Mouse (Mus musculus): ENCODE data around the gene Senp5. TPM values are rescaled to one million over a fixed set of nuclear protein-coding genes. Genes with fewer than 3 reads are reported as not detected.
"Not testable (repeated sequence)": the region's sequence is repeated elsewhere in the genome, so short reads cannot be mapped to it uniquely, and the experiment has no call there.

The Senp5 gene
- polyA plus RNA-seq, 1 experiment from 2014 or later = 9.0 TPM

DNA sequence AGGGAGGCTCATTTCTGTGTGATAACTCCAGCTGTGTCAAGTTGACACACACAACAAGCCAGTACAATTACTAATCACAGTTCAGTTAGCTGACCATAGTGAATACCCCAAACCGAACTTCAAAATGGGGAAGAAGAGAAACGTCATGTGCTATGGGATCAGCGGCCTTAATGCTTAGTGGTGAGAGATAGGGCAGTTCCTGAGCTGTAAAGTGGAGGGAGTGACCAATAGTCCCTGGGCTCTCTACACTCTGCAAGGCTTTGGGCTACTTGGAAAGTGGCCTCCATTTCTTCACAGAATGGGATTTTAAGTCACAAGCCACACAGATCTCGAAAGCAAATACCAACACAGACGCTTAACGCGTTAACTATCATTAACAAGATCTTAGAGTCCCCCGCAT is 55.8 kb downstream of the Senp5 start:
- peaks cover 18% of the 10 kb centered on the region for H3K4me1 ChIP-seq (replicated peaks; ENCODE audit: control insufficient read depth, insufficient read depth, low read length)
- peaks cover 22% of the 10 kb centered on the region for H3K36me3 ChIP-seq (ENCODE audit: control insufficient read depth, insufficient read depth, low read length)
- H3K27ac ChIP-seq (ENCODE audit: low read depth) = peak overlapping the region; percentile 86
- H3K27me3 ChIP-seq (replicated peaks; ENCODE audit: control insufficient read depth, insufficient read depth, low read length) = no peaks in the 10 kb centered on the region
- H3K9ac ChIP-seq (ENCODE audit: low read length) = peak overlapping the region; percentile 72
- WGBS = 28% methylated on average over 8 of the region's 8 CpGs
- DNase-seq (ENCODE audit: low spot score) (no peak), ATAC-seq (replicated peaks; ENCODE audit: low FRiP score, low TSS enrichment, low read depth) (no peak)
- no peaks in the 10 kb centered on the region for H3K9me3 ChIP-seq (ENCODE audit: control insufficient read depth, low read length)
- H3K4me2 ChIP-seq (ENCODE audit: low read length) = peak overlapping the region; percentile 92
- peak overlapping the region; percentile 83 for H3K4me3 ChIP-seq (ENCODE audit: low read depth, low read length)

DNA sequence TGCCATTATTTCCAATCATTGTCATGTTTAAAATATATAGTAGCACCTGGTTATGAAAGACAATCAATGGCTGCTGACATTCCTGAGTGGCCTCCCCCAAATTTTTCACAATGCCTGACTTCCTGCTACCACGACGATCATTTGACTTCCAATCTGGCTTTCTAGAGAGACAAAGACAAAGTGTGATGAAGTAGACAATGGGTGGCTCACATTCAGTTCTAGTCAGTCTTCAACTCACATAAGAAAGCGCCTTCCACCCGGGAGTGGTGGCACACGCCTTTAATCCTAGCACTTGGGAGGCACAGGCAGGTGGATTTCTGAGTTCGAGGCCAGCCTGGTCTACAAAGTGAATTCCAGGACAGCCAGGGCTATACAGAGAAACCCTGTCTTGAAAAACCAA is 57.1 kb downstream of the Senp5 start:
- H3K4me2 ChIP-seq (ENCODE audit: low read length); DNase-seq (ENCODE audit: low spot score); H3K27ac ChIP-seq (ENCODE audit: low read depth); H3K9ac ChIP-seq (ENCODE audit: low read length); ATAC-seq (replicated peaks; ENCODE audit: low FRiP score, low TSS enrichment, low read depth); H3K4me3 ChIP-seq (ENCODE audit: low read depth, low read length); H3K27me3 ChIP-seq (replicated peaks; ENCODE audit: control insufficient read depth, insufficient read depth, low read length); H3K9me3 ChIP-seq (ENCODE audit: control insufficient read depth, low read length): not testable (repeated sequence)
- H3K36me3 ChIP-seq (ENCODE audit: control insufficient read depth, insufficient read depth, low read length) = peaks cover 12% of the 10 kb centered on the region; the same call in 1 of the 2 replicates
- H3K4me1 ChIP-seq (replicated peaks; ENCODE audit: control insufficient read depth, insufficient read depth, low read length) = peaks cover 18% of the 10 kb centered on the region
- WGBS = 86% methylated on average over 6 of the region's 6 CpGs

GRCm38 (mm10) chr16:31945372-31945771 is 57.7 kb downstream of the Senp5 start:
- no peak for ATAC-seq (replicated peaks; ENCODE audit: low FRiP score, low TSS enrichment, low read depth)
- WGBS = 89% methylated on average over 6 of the region's 6 CpGs
- no peak for DNase-seq (ENCODE audit: low spot score)
- Histone ChIP-seq H3K4me3 (ENCODE audit: low read depth, low read length) (no peak overlapping the region), H3K4me2 (ENCODE audit: low read length) (no peak overlapping the region), H3K9ac (ENCODE audit: low read length) (no peak overlapping the region), H3K27me3 (replicated peaks; ENCODE audit: control insufficient read depth, insufficient read depth, low read length) (no peaks in the 10 kb centered on the region), H3K9me3 (ENCODE audit: control insufficient read depth, low read length) (no peaks in the 10 kb centered on the region), H3K27ac (ENCODE audit: low read depth) (no peak overlapping the region), H3K4me1 (replicated peaks; ENCODE audit: control insufficient read depth, insufficient read depth, low read length) (peaks cover 18% of the 10 kb centered on the region), H3K36me3 (ENCODE audit: control insufficient read depth, insufficient read depth, low read length) (peaks cover 11% of the 10 kb centered on the region; the same call in 1 of the 2 replicates)

DNA sequence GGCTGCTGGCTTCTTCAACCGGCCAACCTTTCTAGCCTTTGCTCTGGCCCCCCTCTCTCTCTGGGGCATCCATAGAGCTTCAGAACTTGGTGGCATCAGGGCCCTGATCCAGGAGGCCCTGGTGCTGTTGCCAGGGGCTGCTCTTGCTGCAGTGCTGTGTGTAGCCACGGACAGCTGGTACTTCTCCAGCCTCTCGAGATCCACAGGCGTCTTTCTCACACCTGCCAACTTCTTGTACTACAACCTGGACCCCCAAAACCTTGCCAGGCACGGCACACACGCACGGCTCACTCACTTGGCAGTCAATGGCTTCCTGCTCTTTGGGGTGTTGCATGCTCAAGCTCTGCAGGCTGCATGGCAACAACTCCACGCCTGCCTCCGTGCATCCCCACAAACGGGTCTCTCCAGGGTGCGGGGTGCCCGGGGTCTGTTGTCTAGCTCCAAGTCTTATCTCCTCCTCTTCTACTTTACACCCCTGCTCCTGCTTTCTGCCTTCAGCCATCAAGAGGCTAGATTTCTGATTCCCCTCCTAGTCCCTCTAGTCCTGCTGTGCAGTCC is 58.3 kb downstream of the Senp5 start:
- H3K36me3 ChIP-seq (ENCODE audit: control insufficient read depth, insufficient read depth, low read length) = 0 out of 2 replicates have a peak, but pooled peaks cover 8% of the 10 kb centered on the region
- no peaks in the 10 kb centered on the region for H3K9me3 ChIP-seq (ENCODE audit: control insufficient read depth, low read length)
- WGBS = 90% methylated on average over 12 of the region's 12 CpGs
- ATAC-seq (replicated peaks; ENCODE audit: low FRiP score, low TSS enrichment, low read depth) (no peak), DNase-seq (ENCODE audit: low spot score) (no peak)
- no peak overlapping the region for H3K9ac ChIP-seq (ENCODE audit: low read length)
- no peaks in the 10 kb centered on the region for H3K27me3 ChIP-seq (replicated peaks; ENCODE audit: control insufficient read depth, insufficient read depth, low read length)
- H3K4me2 ChIP-seq (ENCODE audit: low read length) = no peak overlapping the region
- H3K27ac ChIP-seq (ENCODE audit: low read depth) = no peak overlapping the region
- peaks cover 18% of the 10 kb centered on the region for H3K4me1 ChIP-seq (replicated peaks; ENCODE audit: control insufficient read depth, insufficient read depth, low read length)
- no peak overlapping the region for H3K4me3 ChIP-seq (ENCODE audit: low read depth, low read length)

DNA sequence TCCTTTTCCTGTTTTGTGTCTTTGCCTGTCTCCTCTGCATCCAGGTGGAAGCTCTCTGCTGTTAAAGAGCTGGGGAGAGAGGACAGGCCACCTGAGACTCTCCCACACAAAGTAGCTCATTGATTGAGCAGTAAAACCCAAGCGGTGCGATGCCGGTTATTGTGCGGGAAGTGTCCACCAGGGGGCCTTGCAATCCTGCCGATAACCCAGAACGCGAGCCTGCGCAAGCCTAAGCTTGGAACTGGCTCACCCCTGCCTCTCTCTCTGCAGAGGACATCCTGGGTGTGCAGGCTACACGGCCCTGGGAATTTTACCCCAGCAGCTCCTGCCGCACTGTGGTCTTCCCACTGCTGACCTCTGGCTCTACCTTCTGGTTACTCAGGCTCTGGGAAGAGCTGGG is 59.1 kb downstream of the Senp5 start:
- WGBS = 3% methylated on average over 10 of the region's 10 CpGs
- no peak overlapping the region for H3K9ac ChIP-seq (ENCODE audit: low read length)
- peak; percentile 38; the same call in 1 of the 2 replicates for ATAC-seq (replicated peaks; ENCODE audit: low FRiP score, low TSS enrichment, low read depth)

DNA sequence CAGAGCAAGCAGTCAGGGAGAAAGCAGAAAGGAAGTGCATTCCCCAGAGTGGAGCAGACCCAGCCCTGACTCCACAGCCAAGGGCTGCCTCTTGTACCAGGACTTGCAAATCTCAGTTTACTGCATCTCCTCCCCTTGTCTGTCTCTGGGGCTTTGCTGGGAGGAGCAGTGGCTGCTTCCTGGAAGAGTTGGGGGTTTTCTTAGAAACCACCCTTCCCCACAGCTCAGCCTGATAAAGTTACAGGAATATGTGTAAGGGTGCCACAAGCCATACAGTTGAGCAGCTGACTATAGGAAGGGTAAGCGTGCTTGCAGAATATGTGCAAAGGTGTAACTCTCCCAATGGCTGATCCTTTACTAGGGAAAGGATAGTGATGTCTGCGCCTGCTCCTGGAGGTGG is 62.5 kb downstream of the Senp5 start:
- H3K9me3 ChIP-seq (ENCODE audit: control insufficient read depth, low read length) = no peaks in the 10 kb centered on the region
- no peak overlapping the region for H3K9ac ChIP-seq (ENCODE audit: low read length)
- H3K27ac ChIP-seq (ENCODE audit: low read depth) = no peak overlapping the region
- ATAC-seq (replicated peaks; ENCODE audit: low FRiP score, low TSS enrichment, low read depth) = no peak
- no peak overlapping the region for H3K4me3 ChIP-seq (ENCODE audit: low read depth, low read length)
- H3K36me3 ChIP-seq (ENCODE audit: control insufficient read depth, insufficient read depth, low read length) = 0 out of 2 replicates have a peak, but pooled peaks cover 4% of the 10 kb centered on the region
- peaks cover 11% of the 10 kb centered on the region for H3K27me3 ChIP-seq (replicated peaks; ENCODE audit: control insufficient read depth, insufficient read depth, low read length)
- 60% methylated on average over 2 of the region's 2 CpGs for WGBS
- H3K4me2 ChIP-seq (ENCODE audit: low read length) = no peak overlapping the region
- DNase-seq (ENCODE audit: low spot score) = no peak
- H3K4me1 ChIP-seq (replicated peaks; ENCODE audit: control insufficient read depth, insufficient read depth, low read length) = no peaks in the 10 kb centered on the region

More for the DNA sequence above, 59.1 kb downstream of the Senp5 start:
- peak; percentile 90 for DNase-seq (ENCODE audit: low spot score)
- no peak overlapping the region for H3K27ac ChIP-seq (ENCODE audit: low read depth)
- H3K4me2 ChIP-seq (ENCODE audit: low read length) = no peak overlapping the region
- H3K27me3 ChIP-seq (replicated peaks; ENCODE audit: control insufficient read depth, insufficient read depth, low read length) = no peaks in the 10 kb centered on the region
- H3K36me3 ChIP-seq (ENCODE audit: control insufficient read depth, insufficient read depth, low read length) = 0 out of 2 replicates have a peak, but pooled peaks cover 8% of the 10 kb centered on the region
- H3K9me3 ChIP-seq (ENCODE audit: control insufficient read depth, low read length) = no peaks in the 10 kb centered on the region
- H3K4me3 ChIP-seq (ENCODE audit: low read depth, low read length) = no peak overlapping the region
- H3K4me1 ChIP-seq (replicated peaks; ENCODE audit: control insufficient read depth, insufficient read depth, low read length) = peaks cover 13% of the 10 kb centered on the region

- peaks cover 28% of the 10 kb centered on the region for H3K27me3 ChIP-seq (replicated peaks; ENCODE audit: control insufficient read depth, insufficient read depth, low read length)
- ATAC-seq (replicated peaks; ENCODE audit: low FRiP score, low TSS enrichment, low read depth) = no peak
Observed at GRCm38 (mm10) chr16:31938856-31939255, 64.2 kb downstream of the Senp5 start.

DNA sequence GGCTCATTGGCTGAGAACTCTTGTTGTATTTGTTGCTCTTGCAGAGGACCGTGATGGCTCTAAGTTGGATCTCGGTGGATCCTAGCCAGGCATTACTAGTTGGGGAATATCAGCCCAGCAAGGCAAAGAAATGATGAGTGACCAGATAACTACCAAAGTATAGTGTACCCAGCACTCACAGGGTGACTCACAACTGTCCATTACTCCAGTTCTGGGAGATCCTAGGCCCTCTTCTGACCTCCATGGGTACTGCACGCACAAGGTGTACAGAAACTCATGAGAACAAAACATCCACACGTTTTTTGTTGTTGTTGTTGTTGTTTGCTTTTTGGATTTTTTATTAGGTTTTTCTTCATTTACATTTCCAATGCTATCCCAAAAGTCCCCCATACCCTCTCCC is 66.5 kb downstream of the Senp5 start:
- Histone ChIP-seq H3K4me1 (replicated peaks; ENCODE audit: control insufficient read depth, insufficient read depth, low read length) (peaks cover 11% of the 10 kb centered on the region), H3K36me3 (ENCODE audit: control insufficient read depth, insufficient read depth, low read length) (no peaks in the 10 kb centered on the region), H3K4me2 (ENCODE audit: low read length) (no peak overlapping the region), H3K27ac (ENCODE audit: low read depth) (no peak overlapping the region), H3K9me3 (ENCODE audit: control insufficient read depth, low read length) (no peaks in the 10 kb centered on the region), H3K27me3 (replicated peaks; ENCODE audit: control insufficient read depth, insufficient read depth, low read length) (peaks cover 42% of the 10 kb centered on the region), H3K9ac (ENCODE audit: low read length) (no peak overlapping the region), H3K4me3 (ENCODE audit: low read depth, low read length) (no peak overlapping the region)
- ATAC-seq (replicated peaks; ENCODE audit: low FRiP score, low TSS enrichment, low read depth) (no peak), DNase-seq (ENCODE audit: low spot score) (no peak)
- 86% methylated on average over 4 of the region's 4 CpGs for WGBS

More at GRCm38 (mm10) chr16:31938856-31939255, 64.2 kb downstream of the Senp5 start:
- Histone ChIP-seq H3K9ac (ENCODE audit: low read length) (no peak overlapping the region), H3K4me1 (replicated peaks; ENCODE audit: control insufficient read depth, insufficient read depth, low read length) (peaks cover 8% of the 10 kb centered on the region), H3K36me3 (ENCODE audit: control insufficient read depth, insufficient read depth, low read length) (no peaks in the 10 kb centered on the region), H3K4me2 (ENCODE audit: low read length) (no peak overlapping the region), H3K4me3 (ENCODE audit: low read depth, low read length) (no peak overlapping the region), H3K27ac (ENCODE audit: low read depth) (no peak overlapping the region), H3K9me3 (ENCODE audit: control insufficient read depth, low read length) (no peaks in the 10 kb centered on the region)
- DNase-seq (ENCODE audit: low spot score) = no peak
- WGBS = 75% methylated on average over 6 of the region's 6 CpGs
